In the genomic region with DNA sequence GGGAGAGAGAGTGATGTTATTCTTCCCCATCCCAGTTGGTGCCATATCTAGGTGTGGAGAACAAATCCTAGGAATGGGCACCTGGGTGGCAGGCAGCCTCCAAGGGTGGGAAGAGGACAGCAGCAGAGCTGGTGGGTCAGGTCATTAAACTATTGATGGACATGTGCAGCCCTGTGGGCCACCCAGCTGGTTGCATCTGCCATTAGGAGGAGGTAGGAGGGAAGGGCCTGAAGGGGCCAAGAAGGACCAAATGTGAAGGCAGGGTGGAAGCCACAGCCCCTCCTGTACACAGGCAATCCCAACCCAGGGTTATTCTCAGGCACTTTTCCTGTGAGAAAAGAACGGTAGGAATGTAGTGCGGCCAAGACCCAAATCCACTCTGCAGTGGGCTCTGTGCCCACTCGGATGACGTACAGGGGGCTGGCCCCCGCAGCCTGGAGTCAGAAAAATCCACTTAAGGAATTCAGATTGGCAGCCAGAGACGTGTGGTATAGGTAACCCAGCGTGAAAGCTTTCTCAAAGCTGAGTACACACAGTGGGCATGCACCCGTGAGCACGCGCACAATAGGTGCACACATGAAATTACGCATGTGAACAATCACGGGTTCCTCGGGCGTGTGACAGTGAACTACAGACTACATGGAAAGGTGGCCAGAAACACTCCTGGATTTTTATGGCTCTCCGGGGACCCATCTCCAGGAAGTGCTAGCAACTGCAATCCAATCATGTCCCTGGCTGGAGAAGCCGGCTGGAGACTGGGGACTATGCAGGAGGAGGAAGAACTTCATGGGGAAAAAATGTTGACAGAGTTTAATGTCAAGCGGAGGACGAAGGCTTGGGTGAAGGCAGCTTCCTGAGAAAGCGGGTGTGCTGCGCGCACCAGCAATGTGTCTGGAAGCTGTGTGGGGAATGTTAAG, we compare ENCODE assay signal across 9 mouse cellular contexts.
A peak's percentile ranks its signal among the peaks of the same experiment; 100 is the strongest.
DNase-seq lines count a peak whose midpoint lies in the region; ATAC-seq and TF ChIP-seq lines count a peak whose summit lies in the region.
"Had no signal": no experiment of that assay in that cellular context is flagged by ENCODE, and none has a peak within 500 bp of the region (broad histone marks: within the 10 kb centered on the region; RNA-seq: fewer than 3 reads in every experiment).

No protein-coding gene starts in this region.

- no peaks in the 10 kb centered on the region for H3K9me3 ChIP-seq in limb, embryonic 15.5 days
- H3K9me3 ChIP-seq in stomach, postnatal 0 days (ENCODE audit: control insufficient read depth, low read length), result no peaks in the 10 kb centered on the region
- H3K9me3 ChIP-seq in forebrain, postnatal 0 days (ENCODE audit: low read length), result no peaks in the 10 kb centered on the region
- no peaks in the 10 kb centered on the region for H3K9me3 ChIP-seq in forebrain, embryonic 16.5 days (ENCODE audit: control insufficient read depth, low read length)

- WGBS in limb, embryonic 15.5 days, result 40% methylated on average over 21 of the region's 21 CpGs
- 56% methylated on average over 21 of the region's 21 CpGs for WGBS in stomach, postnatal 0 days
- 84% methylated on average over 21 of the region's 21 CpGs for WGBS in forebrain, postnatal 0 days
- WGBS in forebrain, embryonic 16.5 days, result 87% methylated on average over 21 of the region's 21 CpGs

- no peak overlapping the region; the same call in 1 of the 2 replicates for H3K4me3 ChIP-seq in limb, embryonic 15.5 days
- H3K4me3 ChIP-seq in stomach, postnatal 0 days (ENCODE audit: low read depth, low read length), result no peak overlapping the region
- H3K4me3 ChIP-seq in forebrain, postnatal 0 days (ENCODE audit: low read depth, low read length), result no peak overlapping the region
- H3K4me3 ChIP-seq in forebrain, embryonic 16.5 days (replicated peaks; ENCODE audit: low read length), result no peak overlapping the region

- H3K9ac ChIP-seq in limb, embryonic 15.5 days, result no peak overlapping the region
- no peak overlapping the region; the same call in 1 of the 2 replicates for H3K9ac ChIP-seq in stomach, postnatal 0 days (ENCODE audit: low read length)
- no peak overlapping the region for H3K9ac ChIP-seq in forebrain, postnatal 0 days
- no peak overlapping the region for H3K9ac ChIP-seq in forebrain, embryonic 16.5 days (replicated peaks; ENCODE audit: low read depth, low read length)

- no peaks in the 10 kb centered on the region for H3K27me3 ChIP-seq in limb, embryonic 15.5 days
- no peaks in the 10 kb centered on the region for H3K27me3 ChIP-seq in stomach, postnatal 0 days (ENCODE audit: control insufficient read depth, insufficient read depth, low read length)
- H3K27me3 ChIP-seq in forebrain, postnatal 0 days (ENCODE audit: insufficient read depth, low read length), result no peaks in the 10 kb centered on the region
- H3K27me3 ChIP-seq in forebrain, embryonic 16.5 days (replicated peaks; ENCODE audit: control insufficient read depth, insufficient read depth, low read length), result no peaks in the 10 kb centered on the region

- peak overlapping the region; percentile 25; the same call in 1 of the 2 replicates for H3K4me2 ChIP-seq in limb, embryonic 15.5 days
- H3K4me2 ChIP-seq in stomach, postnatal 0 days (replicated peaks; ENCODE audit: low read depth), result no peak overlapping the region
- H3K4me2 ChIP-seq in forebrain, postnatal 0 days (ENCODE audit: low read depth), result no peak overlapping the region
- H3K4me2 ChIP-seq in forebrain, embryonic 16.5 days (ENCODE audit: low read length), result no peak overlapping the region

- H3K4me1 ChIP-seq in limb, embryonic 15.5 days, result peaks cover 56% of the 10 kb centered on the region
- peaks cover 3% of the 10 kb centered on the region; the same call in 1 of the 2 replicates for H3K4me1 ChIP-seq in stomach, postnatal 0 days (replicated peaks; ENCODE audit: control insufficient read depth, insufficient read depth)
- no peaks in the 10 kb centered on the region; the same call in 1 of the 2 replicates for H3K4me1 ChIP-seq in forebrain, postnatal 0 days (ENCODE audit: insufficient read depth)
- H3K4me1 ChIP-seq in forebrain, embryonic 16.5 days (replicated peaks; ENCODE audit: control insufficient read depth, insufficient read depth, low read length), result peaks cover 9% of the 10 kb centered on the region

- TF ChIP-seq EP300 in stomach, postnatal 0 days (optimal IDR thresholded peaks at IDR 0.05), result no peak

- no peak for TF ChIP-seq CTCF in stomach, postnatal 0 days (IDR thresholded peaks at IDR 0.05; ENCODE audit: low read depth)
- no peak for TF ChIP-seq CTCF in forebrain, postnatal 0 days (IDR thresholded peaks at IDR 0.05; ENCODE audit: low read depth)

- peak; percentile 42 for DNase-seq in kidney, adult 18-20 months
- DNase-seq in kidney, adult 11 months, result no peak
- DNase-seq in heart, postnatal 4 days, result peak; percentile 63
- DNase-seq in stomach, postnatal 0 days (ENCODE audit: low spot score), result no peak
- no peak for DNase-seq in adipocyte (ENCODE audit: low spot score)
- no peak for DNase-seq in forebrain, postnatal 0 days
- DNase-seq: layer of hippocampus, adult 9-11 months had no signal

- ATAC-seq in limb, embryonic 15.5 days (ENCODE audit: insufficient number of reproducible peaks, low FRiP score, low TSS enrichment, low read depth), result peak; percentile 77
- no peak; the same call in 1 of the 2 replicates for ATAC-seq in stomach, postnatal 0 days (ENCODE audit: low FRiP score, low TSS enrichment)
- ATAC-seq in forebrain, postnatal 0 days, result no peak
- ATAC-seq in forebrain, embryonic 16.5 days, result no peak

- H3K27ac ChIP-seq in limb, embryonic 15.5 days, result peak overlapping the region; percentile 80
- H3K27ac ChIP-seq in stomach, postnatal 0 days (replicated peaks), result peak overlapping the region; percentile 56
- no peak overlapping the region for H3K27ac ChIP-seq in forebrain, postnatal 0 days (ENCODE audit: low read depth, low read length)
- no peak overlapping the region for H3K27ac ChIP-seq in forebrain, embryonic 16.5 days (ENCODE audit: low read length)

- no peaks in the 10 kb centered on the region for H3K36me3 ChIP-seq in limb, embryonic 15.5 days
- H3K36me3 ChIP-seq in stomach, postnatal 0 days (ENCODE audit: control insufficient read depth, insufficient read depth, low read length), result no peaks in the 10 kb centered on the region
- no peaks in the 10 kb centered on the region for H3K36me3 ChIP-seq in forebrain, postnatal 0 days (ENCODE audit: insufficient read depth)
- no peaks in the 10 kb centered on the region for H3K36me3 ChIP-seq in forebrain, embryonic 16.5 days (ENCODE audit: control insufficient read depth, insufficient read depth)

Comparison
In these comparisons a context has a peak if more than half of its experiments do, and no peak if none do; other contexts are left out.
1. DNase-seq: peak in kidney, adult 18-20 months (single experiment) and heart, postnatal 4 days (single experiment); none in kidney, adult 11 months (single experiment), stomach, postnatal 0 days (single experiment), adipocyte (single experiment) and forebrain, postnatal 0 days (single experiment).
2. H3K27ac ChIP-seq: peak in limb, embryonic 15.5 days (single experiment) and stomach, postnatal 0 days (single experiment); none in forebrain, postnatal 0 days (single experiment) and forebrain, embryonic 16.5 days (single experiment).